Mouse (Mus musculus): ENCODE measurements at regions not wholly inside any gene's neighbourhood (a gene's known extent, or its start where the extent isn't known, plus 50 kb on each side); places are given as distances from the start of the nearest gene placed in this dataset.

DNA sequence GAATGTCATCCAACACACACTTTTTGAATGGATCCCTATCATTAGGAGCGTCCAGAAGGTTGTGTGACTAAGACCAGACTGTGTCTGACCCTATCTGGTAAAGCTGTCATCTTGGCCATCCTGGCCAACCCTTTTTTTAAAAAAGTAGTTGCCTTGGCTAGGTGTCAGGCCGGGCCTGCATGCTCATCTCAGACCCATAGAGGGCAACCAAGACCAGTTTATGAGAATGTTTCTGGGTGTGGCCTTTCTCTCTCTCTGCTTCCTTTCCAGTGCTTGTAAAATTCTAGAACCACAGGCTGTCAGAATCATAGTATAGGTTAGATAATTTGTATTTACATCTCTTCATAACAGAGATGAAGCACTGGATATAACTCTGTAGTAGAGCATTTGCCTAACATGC lies 62.8 kb upstream of the Las1l start:
- peak; percentile 27 for DNase-seq (ENCODE audit: low read depth, low spot score)

DNA sequence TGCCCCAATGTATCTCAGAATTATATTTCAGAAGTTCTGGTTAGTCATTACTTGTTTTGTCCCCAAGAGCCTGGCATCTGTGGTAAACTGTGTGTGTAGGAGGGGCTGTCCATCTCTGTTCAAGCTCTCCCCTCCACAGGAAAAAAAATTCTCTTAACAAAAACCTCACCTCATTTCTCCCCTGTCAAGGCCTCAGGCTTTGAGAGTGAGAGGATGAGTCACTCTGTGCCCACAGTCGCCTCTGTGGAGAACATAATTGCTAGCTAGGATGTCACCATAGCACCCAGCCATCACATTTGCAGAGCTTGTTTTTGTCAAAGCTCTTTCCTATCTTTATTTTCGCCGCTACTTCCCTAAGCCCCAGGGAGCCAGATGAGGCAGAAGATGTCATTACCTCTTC lies 63.6 kb upstream of the Las1l start:
- no peak for DNase-seq (ENCODE audit: low read depth, low spot score)

DNA sequence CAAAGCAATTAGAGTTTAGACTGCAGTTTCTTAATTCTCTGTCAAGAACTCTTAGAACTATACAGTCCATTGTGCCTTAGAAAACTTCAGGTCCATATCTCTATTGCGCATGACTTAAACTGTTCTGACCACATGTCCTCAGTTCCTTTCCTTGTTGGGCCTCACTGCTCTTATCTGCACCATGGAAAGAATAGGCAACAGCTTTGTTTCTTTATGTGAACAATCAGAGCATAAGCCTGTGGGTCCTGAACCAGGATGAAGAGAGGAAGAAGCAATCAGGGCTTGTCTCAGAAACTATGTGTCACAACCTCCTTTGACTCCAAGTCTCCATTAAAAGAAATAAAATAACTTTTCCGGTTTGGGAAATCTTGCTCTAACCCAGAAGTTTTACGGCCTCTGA lies 68.6 kb upstream of the Las1l start:
- no peak for DNase-seq (ENCODE audit: low read depth, low spot score)

DNA sequence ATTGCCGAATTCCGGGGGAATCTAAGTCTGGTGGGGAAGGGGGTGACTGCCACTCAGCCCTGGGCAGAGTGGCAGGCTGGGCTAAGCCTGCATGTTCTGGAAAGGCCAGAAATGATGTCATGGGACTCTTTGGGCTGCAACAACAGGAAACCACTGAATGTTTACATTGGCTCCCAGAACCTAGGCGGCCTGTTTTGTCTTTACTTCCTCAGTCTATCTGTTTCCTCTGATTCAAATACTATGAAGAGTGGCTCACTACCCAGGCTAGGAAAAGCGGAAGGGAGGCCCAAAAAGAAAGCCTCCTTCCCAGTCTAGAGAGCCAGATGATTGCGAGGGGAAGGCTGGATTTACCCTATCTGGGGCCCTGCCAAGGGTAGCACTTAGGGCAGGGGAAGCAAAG lies 69.1 kb upstream of the Las1l start:
- no peak for DNase-seq (ENCODE audit: low read depth, low spot score)

DNA sequence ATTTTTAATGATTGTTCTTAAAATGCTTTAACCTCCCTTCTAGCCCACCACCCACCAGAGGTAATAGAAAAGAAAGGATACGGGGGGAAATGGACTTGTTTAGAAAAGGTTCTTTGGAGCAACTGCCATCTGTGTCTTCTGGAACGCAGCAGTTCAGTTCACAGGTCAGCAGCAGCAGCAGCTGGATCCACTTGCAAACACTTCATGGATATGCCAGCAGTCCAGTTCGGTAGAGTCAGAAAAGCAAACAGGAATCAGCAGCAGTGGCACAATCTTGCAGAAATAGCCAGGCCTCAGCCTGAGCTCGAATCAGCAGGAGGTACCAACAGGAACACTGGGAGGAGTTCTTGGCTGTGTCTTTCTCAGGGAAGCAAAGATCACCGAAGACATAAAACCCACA lies 64.3 kb upstream of the Msn start:
- DNase-seq (ENCODE audit: low read depth, low spot score): no peak

DNA sequence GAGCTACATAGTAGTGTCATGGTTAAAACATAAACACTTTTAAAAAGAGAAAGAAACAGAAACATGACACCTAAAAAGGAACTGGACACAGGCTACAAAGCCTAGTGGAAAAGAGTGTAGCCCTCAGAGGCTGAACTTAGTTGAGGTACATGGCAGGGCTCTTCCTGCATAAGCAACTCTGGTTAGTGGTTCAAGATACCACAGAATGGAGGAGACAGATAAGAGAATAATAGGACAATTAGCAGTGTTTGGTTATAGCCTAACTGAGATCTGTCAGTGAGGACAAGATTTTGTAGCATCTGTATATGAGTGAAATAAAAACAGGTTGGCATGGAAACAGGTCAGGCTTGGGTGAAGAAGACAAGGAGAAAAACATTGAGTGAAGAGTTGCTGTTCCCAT lies 60.5 kb upstream of the Msn start:
- no peak for DNase-seq (ENCODE audit: low read depth, low spot score)

DNA sequence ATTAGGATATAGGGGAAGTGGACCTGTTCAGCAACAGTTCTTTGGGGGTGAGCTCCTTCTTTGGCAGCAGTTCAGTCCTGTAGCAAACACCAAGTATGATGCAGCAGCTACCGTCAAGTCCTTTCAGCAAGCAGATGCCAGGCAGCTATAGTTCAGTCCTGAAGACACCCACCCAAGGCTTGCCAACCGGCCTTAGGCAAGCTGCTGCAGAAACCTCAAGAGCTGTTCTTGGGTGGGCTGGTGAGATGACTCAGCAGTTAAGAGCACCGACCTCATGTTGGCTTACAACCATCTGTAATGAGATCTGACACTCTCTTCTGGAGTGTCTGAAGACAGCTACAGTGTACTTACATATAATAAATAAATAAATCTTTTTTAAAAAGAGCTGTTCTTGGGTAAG lies 53.6 kb upstream of the Msn start:
- no peak for DNase-seq (ENCODE audit: low read depth, low spot score)
